Mouse (Mus musculus): ENCODE data around the gene Ssr3.

DNA sequence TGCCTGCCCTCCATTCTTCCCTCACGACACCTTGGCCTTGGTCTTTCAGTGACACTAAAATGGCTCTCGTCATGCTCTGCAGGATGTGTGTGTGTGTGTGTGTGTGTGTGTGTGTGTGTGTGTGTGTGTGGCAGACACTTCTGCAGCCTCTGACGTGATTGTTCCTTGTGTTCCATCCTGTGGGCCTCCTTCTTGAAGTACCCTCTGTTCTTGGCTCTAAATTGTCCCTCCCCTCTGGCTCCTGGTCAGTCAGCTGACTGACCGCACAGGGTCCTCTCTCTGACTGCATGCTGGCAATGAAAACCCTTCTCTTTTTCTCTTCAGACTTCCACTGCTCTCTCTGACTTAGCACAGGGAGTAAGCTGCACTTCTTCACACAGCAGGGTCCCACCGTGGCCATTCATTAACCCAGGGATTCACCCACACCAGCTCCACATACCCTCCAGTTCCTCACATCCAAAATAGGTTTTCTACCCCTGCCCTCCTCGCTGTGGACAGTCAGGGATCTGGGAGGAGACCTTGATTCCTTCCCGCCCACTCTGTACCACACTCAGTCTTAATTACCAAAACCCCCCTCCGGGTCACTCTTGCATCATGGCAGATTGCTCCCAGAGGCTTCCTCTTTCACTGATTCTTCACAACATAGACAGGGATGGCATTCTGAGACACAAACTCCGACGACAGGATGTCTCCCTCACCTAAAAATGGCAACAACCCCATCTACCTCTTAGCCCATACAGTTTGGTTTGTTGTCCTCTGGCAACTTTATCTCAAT, 39.0 kb downstream of the Ssr3 start:
- no peak for TF ChIP-seq POLR2A (IDR thresholded peaks at IDR 0.05; ENCODE audit: insufficient read depth, low read depth, low read length)
- no peak for TF ChIP-seq CTCF (IDR thresholded peaks at IDR 0.05)
